Mouse (Mus musculus): Measurements from ENCODE around the gene Gnat2. TPM values are rescaled to one million over a fixed set of nuclear protein-coding genes. Genes with fewer than 3 reads are reported as not detected.

Gene Gnat2
- under 1 TPM in 1 of 2 experiments, not detected in 1; 0.18 TPM for total RNA-seq (2021)
- long read RNA-seq, experiment 1, result 0 reads
- long read RNA-seq, experiment 2, partial matches to known transcripts, result 0 of 1 reads
- long read RNA-seq, experiment 2, other reads (novel, unspliced or antisense), result 1 of 1 reads

- no peak for DNase-seq
Measured at GRCm38 (mm10) chr3:108092536-108093115, at the start of gene Gnat2. Gene Gnat2 (plus strand): TSS chr3:108092789.

DNA sequence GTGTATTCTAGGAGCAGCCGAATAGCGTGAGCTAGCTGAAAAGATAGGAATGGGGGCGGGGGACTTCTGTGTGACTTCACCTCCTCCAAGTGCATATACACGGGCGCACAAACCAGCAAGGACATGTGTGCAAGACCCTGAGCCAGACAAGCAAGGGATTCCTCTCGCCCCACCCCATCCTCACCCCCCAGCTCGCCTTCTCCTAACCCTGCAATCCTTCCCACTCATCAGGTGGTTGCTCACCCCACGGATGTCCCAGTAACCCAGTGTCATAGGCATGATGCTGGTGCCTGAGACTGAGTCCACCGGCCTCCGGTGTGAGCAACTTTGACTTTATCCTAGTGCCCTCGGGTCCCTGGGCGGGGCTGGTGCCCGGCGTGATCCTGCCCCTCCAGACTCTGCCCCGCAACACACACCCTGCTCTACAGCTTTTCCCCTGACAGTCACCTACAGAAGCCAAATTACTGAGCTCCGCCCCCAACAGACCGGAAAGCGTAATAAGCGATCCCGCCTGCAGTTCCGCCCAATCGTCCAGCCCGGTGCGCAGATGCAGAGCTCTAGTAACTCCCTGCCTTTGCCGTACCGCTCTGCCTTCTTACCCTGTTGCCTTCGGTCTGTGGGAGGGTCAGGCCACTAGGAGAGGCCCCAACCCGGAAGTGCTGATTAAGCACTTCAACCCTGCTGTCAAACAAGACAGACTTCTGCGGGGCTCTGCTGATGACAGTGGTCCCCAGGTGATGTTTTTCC is 48.0 kb upstream of the Gnat2 start, which contains the start of gene Gstm4:
TSS of gene Gstm4 (minus strand) at position 501 of the 747 bp plus-strand sequence.
- DNase-seq, result peak; percentile 93 to 96

DNA sequence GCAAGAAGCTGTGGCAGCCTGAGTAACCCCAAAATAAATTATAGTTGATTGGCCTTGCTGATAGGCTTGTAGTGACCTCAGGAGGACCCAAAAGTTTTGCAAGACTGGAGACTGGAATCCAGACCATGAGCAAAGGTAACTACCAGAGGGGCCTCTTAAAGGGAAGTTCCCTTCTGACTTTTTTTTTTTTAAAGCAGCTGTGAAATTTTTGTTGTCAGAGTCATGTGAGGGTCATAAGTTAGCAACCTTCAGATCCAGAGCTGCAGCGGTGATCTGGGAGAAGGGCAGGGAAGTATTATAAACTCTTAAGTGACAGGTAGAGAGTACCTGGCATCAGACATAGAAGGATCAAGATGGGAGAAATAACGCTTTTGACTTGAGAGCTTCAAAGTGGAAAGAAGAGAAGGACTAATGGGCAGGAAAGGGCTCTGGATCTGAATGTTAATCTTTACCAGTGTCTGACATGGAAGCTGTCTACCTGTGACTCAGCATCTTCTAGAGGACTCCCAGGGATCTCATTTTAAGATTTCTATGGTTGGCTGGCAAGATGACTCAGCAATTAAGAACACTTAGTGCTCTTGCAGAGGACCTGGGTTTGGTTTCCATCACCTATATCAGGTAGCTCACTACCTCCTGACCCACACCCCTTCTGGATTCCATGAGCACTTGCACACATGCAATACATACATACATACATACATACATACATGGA is 45.5 kb upstream of the Gnat2 start:
- no peak for DNase-seq

DNA sequence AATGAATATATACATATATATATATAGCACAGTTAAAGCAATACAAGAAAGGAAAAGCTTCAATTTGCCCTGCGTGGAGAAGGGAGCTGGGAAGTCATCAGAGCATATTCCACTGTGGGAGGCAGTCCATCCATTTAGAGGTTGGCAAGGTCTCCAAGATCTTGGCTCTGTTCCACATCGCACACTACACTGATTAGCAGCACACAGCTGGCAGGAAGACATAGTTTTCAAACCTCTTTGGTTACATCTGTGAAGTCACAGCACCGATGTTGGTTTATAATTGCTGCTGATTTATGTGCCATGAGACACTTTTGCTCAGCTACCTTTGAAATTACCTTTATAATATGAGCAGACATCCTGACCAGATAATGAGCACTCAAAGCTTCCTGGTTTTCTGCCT is 44.3 kb upstream of the Gnat2 start:
- no peak for DNase-seq

DNA sequence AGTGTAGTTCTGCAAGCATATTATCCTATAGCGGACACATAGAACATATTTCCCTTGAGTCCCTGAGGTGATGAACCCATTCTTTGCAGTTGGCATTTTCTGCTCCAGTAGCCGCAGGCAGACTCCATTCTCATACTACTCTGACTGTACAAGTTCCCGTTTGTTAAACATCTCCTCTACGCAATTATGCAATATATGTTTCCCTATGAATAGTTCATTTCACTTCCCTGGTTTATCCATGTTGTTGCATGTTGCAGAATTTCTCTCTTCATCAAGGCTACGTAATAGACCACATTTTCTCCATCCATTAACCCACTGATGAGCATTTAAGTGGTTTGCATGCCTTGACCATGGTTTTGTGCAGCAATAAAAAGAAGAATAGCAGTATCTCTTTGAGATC is 42.1 kb upstream of the Gnat2 start:
- no peak for DNase-seq

DNA sequence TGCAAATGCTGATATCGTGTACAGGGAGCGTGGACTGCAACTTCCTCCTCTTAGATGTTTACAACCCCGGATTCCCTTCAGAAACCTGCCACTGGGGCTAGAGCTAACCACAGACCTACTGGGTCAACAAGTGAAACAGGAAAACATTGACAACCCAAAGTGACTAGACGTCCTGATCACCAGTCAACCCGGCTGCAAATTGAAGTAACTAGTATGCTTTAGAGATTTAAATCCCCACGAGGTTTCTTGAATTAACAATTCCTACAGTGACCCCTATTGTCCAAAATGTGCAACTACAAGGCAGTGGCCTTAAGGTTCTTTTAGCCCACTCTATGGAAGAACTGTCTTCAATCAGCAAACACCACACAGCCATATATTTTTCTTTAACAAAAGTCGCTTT is 31.2 kb upstream of the Gnat2 start:
- DNase-seq, result peak; percentile 60 to 83

GRCm38 (mm10) chr3:108062648-108063047 is 29.9 kb upstream of the Gnat2 start:
- DNase-seq, result no peak

DNA sequence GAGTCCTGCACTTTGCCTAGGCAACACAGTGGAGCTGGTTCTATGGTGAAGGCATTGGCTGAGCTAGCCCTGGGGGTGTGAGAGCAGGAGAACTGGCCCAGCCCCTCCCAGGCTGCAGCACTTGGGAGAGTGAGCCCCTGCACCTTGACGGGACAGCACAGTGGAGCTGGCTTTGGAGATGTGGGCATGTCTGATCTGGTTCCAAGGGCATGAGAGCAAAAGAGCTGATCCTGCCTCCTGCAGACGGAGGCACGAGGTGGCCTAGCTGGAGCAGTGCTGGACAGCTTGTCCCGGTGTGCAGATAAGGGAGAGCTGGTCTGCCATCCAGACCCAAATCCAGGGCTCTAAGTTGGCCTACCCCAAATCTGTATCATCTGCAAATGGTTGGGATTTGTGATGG is 27.9 kb upstream of the Gnat2 start:
- no peak for DNase-seq

DNA sequence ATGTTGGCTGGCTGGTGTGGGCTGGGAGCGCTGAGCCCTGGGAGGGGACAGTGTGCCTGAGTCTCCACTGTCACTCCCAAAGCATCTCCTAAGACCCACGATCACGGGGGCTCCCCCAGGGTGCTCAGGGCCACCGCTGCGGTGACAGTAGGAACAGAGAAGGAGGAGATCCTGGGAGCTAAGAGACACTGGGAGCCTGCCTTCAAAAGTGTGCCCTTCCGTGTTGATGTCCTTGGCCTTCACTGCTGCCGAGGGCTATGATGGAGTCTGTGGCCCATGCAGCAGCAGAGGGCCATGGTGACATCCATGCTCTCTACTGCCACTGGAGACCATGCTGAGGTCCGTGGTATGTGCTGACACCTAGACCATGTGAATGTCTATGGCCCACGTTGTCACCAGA is 27.0 kb upstream of the Gnat2 start:
- DNase-seq, result no peak

DNA sequence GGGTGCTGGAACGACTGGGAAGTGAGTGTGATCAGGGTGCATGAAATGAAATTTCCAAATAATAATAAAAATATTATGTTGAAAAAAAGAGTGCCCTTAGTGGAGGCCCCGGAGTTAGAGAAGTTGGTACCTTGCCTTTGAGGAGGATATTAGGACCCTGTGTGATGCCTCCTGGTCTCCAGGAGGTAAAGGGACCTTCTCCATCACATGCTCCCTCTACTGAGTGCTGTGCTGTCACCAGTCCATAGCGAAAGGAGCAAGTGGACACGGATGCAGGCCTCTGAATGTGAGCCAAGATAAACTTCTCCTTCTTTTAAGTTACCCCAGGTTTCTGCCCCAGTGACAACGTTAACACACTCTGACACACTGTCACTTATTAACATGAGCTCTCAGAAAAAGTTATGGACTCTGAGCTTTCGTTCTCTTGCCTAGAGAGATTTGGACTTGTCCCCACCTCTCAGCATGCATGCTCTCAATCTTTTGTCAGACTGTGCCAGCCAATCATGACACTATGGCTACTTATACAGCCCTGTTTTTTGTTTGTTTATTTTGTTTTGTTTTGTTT is 25.1 kb upstream of the Gnat2 start:
- DNase-seq, result no peak

DNA sequence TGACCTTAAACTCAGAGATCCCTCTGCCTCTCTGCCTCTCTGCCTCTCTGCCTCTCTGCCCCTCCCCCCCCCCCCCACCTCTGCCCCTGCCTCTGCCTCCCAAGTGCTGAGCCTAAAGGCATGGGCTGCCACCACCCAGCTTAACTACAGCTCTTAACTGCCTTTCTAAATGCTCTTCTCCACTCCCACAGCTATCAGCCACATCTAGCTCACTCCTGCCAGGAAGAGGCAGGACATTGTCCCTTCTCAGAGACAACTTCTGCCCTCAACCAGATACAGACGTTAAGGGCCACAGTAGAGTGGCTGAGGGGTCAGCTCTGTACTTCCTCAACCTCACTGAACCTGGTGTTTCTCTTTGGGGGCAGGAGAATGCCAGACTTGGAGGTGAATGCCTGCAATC is 23.8 kb upstream of the Gnat2 start:
- DNase-seq, result no peak

DNA sequence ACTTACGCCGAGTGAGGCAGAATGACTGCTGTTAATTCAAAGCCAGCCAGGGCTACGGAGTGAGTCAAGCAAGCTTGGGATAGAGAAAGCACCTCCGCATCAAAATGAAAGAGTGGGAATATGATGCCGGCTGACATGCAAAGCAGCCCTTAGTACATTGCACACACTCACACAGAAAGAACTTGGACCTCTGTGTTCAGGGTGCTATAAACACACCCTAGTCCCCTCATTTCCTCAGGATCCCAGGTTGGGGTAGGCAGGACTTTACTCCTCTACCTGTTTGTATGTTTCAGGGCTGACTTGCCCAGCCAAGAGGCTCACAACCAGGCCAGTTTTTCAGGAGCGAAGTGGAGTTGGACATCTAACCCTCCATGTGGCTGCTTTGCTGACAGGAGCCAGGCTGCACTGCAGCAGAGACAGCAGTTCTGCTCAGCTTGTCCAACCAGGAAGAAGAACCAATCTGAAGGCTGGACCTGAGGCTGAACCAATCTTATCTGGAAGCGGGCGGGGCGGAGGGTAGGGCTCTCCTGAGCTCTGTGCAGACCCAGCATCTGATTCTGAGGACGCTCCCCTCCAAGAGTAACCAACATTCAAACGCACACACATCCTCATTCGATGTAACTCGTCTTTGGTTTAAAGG is 23.2 kb upstream of the Gnat2 start:
- peak; percentile 60 to 63 for DNase-seq

DNA sequence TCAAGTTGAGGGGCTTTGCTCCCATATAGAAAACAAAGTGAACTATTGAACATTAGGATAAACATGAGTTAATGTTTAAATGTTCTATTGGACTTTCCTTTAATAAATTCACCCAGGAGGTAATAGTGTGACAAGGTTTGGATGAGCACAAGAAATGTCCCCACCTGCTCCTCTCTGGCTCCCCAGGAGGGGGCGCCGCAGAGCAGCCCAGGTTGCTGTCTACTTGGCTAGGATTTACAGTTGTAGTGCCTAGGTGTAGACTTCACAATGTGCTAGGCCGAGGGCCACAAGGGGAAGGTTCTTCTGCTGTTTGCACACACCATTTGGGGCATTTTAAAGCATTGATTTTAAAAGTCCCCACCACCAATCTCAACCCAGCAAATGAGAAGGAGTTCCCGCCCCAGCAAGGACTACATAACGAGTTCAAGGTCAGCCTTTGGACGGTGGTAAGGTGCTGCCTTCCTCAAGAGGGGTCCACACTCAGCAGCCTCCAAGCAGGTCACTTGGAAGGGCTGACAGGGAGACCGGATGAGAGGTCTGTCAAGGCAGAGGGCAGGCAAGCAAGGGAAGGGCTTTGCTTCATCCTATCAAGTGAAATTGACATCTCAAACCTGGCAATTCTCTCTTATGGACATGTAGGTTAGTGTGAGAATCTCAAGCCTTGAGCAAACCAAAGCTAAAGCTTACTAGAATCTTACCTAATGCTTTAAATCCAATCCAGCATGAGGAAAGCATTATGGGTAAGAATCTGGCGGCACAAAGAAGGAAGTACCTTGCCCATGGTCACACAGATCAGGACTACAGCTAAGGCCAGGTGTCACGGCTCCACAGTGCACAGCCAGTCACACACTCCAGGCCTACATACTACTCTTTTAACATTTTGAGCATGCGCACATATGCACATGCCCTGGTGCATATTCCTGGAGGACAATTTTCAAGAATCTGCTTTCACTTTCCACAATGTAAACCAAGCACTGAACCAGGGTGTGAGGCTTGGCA is 22.0 kb upstream of the Gnat2 start:
- DNase-seq, result peak; percentile 60 to 84

DNA sequence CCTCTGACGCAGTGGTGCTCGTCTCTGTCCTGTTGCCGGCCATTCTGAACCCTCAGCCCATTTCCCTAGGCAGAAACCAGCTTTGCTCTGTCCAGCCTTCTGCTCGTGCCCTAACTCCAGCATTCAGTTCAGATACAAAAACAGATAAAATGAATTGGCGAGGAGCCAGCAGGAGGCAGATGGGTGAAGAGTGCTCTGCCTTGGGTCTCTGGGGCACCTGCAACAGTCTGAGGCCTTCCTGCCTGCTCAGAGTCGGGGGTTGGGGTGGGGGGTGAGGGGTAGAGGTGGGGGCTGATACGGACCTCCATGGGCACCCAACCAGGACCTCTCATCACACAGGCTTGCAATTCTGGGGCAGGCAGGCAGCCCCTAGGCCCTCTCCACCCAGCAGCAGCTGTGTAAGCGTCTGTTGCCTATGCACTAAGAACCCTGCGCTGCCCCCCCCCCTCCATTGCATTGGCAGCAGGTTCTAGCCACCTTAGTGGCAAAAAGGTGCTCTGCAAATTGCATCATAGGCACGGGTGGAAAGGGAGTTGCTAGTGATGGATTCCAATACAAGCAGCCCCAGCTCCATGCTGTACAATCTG is 19.5 kb upstream of the Gnat2 start:
- DNase-seq, result no peak

DNA sequence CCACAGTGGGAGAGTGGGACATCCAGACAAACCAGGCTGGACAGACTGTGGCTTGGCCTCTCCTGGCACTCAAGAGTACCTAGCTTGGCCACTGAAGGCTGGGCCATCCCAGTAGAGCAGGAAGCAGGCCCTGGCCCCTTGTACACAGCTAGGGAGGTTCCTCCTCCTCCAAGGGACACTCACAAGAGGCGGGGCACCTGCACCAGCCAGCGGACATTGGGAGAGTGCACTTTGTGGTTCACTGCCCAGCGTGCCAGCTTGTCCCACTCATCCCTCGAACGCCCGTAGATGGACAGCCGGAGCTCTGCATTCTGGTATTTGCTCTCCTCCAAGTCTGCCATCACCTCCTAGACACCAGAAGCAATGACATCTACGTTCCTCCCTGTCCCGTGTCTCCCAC is 15.8 kb upstream of the Gnat2 start:
- DNase-seq, result no peak

GRCm38 (mm10) chr3:108081681-108082080 is 10.9 kb upstream of the Gnat2 start:
- no peak for DNase-seq

GRCm38 (mm10) chr3:108082251-108082875 is 10.2 kb upstream of the Gnat2 start:
- no peak for DNase-seq

- no peak for DNase-seq
Measured at GRCm38 (mm10) chr3:108083161-108083560, 9.4 kb upstream of the Gnat2 start.

DNA sequence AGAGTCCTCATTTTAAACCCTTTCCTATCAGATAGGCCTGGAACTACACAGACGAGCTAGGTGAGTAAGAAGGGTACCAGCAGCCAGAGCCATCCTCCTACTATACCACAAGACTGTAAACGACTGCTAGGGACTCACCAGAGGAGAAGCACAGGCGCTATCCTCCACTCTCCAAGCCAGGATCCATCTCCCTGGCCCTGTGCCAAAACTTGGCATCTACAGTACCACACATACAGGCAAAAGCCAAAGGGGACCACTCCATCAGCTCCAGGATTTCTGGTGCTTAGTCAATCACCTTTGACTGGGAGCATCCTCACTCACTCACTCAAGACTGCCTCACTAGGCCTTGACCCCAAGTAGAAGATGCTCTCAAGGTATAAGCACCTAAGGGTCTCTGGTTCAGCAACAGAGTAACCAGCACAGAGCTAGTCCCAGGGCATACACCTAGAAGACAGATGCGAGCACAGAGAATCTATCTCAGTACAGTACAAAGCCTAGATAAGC is 8.6 kb upstream of the Gnat2 start:
- no peak for DNase-seq

DNA sequence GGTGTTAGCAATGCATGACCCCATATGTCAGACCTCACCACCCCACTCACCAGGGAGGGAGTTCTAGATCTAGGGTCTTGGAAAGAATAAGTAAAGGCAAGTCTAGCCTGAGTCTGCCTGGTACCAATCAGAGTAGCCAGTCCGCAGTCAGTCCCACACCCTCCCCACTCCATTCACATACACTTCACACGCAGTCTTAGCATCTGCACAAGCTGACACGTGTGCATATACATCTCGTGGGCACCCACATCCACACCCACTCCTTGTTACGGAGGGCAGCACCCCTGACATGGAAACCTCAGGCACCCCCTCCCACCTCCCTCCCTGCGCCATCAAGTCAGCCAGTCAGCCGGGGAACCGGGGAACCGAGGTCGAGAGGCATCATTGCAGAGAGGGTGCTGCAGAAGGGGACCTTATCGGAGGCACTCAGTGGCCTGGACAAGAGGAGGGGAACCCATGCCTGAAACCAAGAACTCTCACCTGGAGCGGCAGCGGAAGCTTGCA is 7.8 kb upstream of the Gnat2 start:
- no peak for DNase-seq
